Mouse (Mus musculus): Measurements from ENCODE around the gene Scn2a. TPM values are rescaled to one million over a fixed set of nuclear protein-coding genes. Genes with fewer than 3 reads are reported as not detected.

Scn2a gene
- polyA plus RNA-seq, 1 experiment from 2014 or later, result 4.5 TPM

DNA sequence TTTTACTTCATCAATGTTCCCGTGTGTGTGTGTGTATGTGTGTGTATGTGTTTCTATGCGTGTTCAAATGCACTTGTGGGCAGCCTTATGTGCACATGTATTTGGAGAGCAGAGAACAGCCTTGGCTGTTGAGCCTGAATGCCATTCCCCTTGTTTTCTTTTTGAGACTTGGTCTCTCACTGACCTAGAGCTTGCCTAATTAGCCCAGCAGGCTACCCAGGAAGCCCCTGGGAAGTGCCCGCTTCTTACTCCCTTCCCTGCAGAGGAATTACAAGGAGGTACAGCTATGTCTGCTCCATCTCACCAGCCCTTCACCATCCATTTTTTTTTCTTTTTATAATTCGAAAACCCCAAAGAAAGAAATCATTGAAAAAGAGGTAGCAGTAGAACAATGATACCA is 44.6 kb downstream of the Scn2a start:
- no peak overlapping the region for H3K4me2 ChIP-seq
- H3K9ac ChIP-seq, result no peak overlapping the region
- ATAC-seq (ENCODE audit: insufficient number of reproducible peaks, insufficient read depth, low FRiP score, low TSS enrichment, low read depth), result no peak
- 39% methylated on average over 4 of the region's 4 CpGs for whole genome bisulfite sequencing
- H3K4me3 ChIP-seq, result no peak overlapping the region
- H3K4me1 ChIP-seq, result 0 out of 2 replicates have a peak, but pooled peaks cover 3% of the 10 kb centered on the region
- H3K9me3 ChIP-seq, result no peaks in the 10 kb centered on the region
- H3K36me3 ChIP-seq, result no peaks in the 10 kb centered on the region
- no peaks in the 10 kb centered on the region for H3K27me3 ChIP-seq
- no peak overlapping the region for H3K27ac ChIP-seq

DNA sequence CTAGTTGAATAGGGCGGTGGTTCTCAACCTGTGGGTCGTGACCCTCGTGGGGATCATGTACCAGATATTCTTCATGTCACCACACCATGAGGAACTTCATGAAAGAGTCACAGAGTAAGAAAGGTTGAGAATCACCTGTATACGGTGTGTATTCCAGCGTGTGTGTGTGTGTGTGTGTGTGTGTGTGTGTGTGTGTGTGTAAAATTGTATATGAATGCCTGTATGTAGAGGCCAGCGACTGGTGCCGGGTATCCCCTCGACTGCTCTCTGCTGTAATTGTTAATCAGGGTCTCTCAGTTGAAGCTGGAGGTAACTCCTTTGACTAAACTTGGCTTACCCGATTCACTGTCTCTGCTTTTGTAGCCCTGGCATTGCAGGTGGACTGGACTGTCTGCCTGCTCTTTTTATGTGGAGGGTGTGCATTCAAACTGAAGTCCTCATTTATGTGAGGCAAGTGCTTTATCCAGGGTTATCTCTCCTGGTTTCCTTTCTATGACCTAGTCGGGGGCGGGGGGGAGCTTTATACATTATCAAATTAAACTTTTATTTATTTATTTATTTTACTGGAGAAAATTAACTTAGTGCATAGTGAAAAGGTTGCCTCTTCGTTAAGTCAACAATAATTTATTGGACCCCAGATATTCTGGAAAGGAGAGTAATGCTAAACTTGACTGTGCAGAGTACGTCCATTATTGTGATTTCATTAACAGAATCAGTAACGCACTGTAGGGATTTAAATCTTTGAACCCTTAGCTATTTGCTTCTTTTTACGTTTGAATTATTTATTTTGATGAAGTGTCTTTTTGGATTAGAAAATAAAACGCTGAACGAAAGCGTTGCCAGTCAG is 47.2 kb downstream of the Scn2a start:
- Histone ChIP-seq H3K4me1 (0 out of 2 replicates have a peak, but pooled peaks cover 3% of the 10 kb centered on the region), H3K9ac (no peak overlapping the region), H3K9me3 (no peaks in the 10 kb centered on the region), H3K4me2 (peak overlapping the region; percentile 60), H3K27ac (no peak overlapping the region), H3K27me3 (no peaks in the 10 kb centered on the region), H3K36me3 (no peaks in the 10 kb centered on the region), H3K4me3 (peak overlapping the region; percentile 44)
- ATAC-seq (ENCODE audit: insufficient number of reproducible peaks, insufficient read depth, low FRiP score, low TSS enrichment, low read depth), result no peak
- WGBS, result 54% methylated on average over 18 of the region's 18 CpGs

DNA sequence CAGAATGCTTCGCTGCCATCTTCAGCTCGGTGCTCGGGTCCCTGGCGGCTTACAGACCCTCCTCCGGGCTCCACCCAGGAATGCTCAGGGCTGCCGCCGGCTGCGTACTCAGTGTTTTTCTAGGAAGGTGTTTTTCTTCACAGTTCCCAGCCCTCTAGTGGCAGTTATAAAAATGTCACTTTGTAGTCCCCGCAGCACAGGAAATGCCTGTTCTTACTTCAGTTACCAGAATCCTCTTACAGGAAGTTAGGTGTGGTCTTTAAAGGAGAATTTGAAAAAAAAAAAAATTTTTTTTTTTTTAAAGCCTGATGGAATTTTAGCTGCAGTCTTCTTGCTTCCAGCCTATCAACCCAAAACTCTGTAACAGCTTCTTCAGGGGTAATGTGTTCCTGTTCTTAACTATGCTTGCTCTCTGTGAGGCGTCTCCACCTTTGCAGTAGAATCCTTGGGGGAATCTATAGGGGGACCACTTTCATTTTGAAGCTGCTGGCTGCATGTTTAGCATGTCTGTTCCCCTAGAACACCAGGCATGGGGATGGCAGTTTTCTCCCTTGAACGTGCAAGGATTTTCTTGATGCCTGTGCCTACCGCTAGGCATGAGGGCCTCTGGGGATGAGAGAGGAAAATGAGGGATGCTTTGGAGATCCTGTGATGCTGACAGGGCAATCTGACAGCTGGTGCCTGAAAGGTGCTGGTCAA is 48.0 kb downstream of the Scn2a start:
- 13% methylated on average over 12 of the region's 12 CpGs for WGBS
- 0 out of 2 replicates have a peak, but pooled peaks cover 3% of the 10 kb centered on the region for H3K4me1 ChIP-seq
- no peaks in the 10 kb centered on the region for H3K27me3 ChIP-seq
- no peaks in the 10 kb centered on the region for H3K36me3 ChIP-seq
- peak overlapping the region; percentile 60 for H3K4me2 ChIP-seq
- no peak overlapping the region for H3K27ac ChIP-seq
- H3K4me3 ChIP-seq, result peak overlapping the region; percentile 44
- H3K9ac ChIP-seq, result peak overlapping the region; percentile 58
- ATAC-seq (ENCODE audit: insufficient number of reproducible peaks, insufficient read depth, low FRiP score, low TSS enrichment, low read depth), result peak; percentile 85
- no peaks in the 10 kb centered on the region for H3K9me3 ChIP-seq

DNA sequence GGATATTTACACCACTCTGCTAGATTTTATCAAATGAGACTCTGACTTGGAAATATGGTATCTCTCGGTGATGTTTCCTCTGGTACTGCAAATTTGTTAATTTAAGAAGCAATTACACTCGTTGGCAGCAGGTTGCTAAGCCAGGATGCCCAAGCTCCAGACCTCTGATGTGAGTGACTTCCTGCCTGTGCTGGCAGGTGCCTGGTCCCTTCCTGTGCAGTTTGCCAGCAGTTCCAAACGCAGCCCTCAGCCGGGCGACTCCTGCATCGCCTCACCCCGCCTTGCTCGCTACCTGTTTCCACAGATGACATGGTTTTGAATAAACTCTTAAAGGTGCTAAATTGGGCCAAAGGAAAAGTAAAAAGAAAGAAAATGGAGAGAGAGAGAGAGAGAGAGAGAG is 49.0 kb downstream of the Scn2a start:
- no peak for ATAC-seq (ENCODE audit: insufficient number of reproducible peaks, insufficient read depth, low FRiP score, low TSS enrichment, low read depth)
- Histone ChIP-seq H3K4me2 (no peak overlapping the region), H3K4me3 (no peak overlapping the region), H3K36me3 (no peaks in the 10 kb centered on the region), H3K4me1 (0 out of 2 replicates have a peak, but pooled peaks cover 3% of the 10 kb centered on the region), H3K9me3 (no peaks in the 10 kb centered on the region), H3K27me3 (no peaks in the 10 kb centered on the region), H3K27ac (no peak overlapping the region), H3K9ac (no peak overlapping the region)
- 80% methylated on average over 8 of the region's 8 CpGs for WGBS

DNA sequence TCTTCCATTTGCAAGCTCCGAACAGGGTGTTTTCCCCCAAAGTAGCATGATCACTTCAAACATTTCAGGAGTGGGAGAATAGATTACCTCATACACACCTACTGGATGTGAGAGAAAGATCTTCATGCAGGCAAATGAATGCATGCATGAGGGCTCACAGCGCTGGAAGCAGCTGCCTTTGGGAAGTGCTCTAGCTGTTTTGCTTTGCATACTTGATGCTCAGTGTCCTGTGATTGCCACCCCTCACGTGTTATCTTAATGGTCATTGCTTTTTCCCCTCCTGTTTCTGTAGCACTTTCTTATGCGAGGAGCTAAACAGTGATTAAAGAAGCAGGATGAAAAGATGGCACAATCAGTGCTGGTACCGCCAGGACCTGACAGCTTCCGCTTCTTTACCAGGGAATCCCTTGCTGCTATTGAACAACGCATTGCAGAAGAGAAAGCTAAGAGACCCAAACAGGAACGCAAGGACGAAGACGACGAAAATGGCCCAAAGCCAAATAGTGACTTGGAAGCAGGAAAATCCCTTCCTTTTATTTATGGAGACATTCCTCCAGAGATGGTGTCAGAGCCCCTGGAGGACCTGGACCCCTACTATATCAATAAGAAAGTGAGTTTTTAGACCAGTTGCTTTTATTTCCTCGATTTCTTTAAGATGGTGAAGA is 49.7 kb downstream of the Scn2a start:
- no peak overlapping the region for H3K4me3 ChIP-seq
- no peak for ATAC-seq (ENCODE audit: insufficient number of reproducible peaks, insufficient read depth, low FRiP score, low TSS enrichment, low read depth)
- 0 out of 2 replicates have a peak, but pooled peaks cover 3% of the 10 kb centered on the region for H3K4me1 ChIP-seq
- H3K27ac ChIP-seq, result no peak overlapping the region
- no peaks in the 10 kb centered on the region for H3K27me3 ChIP-seq
- WGBS, result 67% methylated on average over 12 of the region's 12 CpGs
- H3K36me3 ChIP-seq, result no peaks in the 10 kb centered on the region
- H3K4me2 ChIP-seq, result no peak overlapping the region
- H3K9me3 ChIP-seq, result no peaks in the 10 kb centered on the region
- no peak overlapping the region for H3K9ac ChIP-seq

DNA sequence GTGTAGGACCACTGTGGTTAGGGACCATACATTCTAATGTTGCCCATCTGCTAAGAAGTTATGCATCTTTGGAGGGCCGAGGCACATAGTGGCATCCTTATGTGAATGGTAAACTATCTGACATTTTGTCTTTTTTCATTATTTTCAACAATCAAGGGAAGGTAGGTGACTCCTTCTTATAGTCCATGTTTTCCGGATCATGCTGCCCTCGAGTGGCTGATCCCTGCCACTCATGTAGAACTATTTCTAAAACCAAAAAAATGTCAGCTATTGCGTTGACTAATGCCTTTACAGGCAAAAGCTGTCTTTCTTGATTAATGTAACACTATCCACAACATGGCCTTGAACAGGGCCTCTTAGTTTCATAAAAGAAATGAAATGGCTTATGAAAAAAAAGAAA is 59.0 kb downstream of the Scn2a start:
- ATAC-seq (ENCODE audit: insufficient number of reproducible peaks, insufficient read depth, low FRiP score, low TSS enrichment, low read depth), result no peak
- H3K27ac ChIP-seq, result no peak overlapping the region
- H3K9me3 ChIP-seq, result no peaks in the 10 kb centered on the region
- H3K9ac ChIP-seq, result no peak overlapping the region
- H3K4me2 ChIP-seq, result no peak overlapping the region
- 61% methylated on average over 4 of the region's 4 CpGs for WGBS
- H3K36me3 ChIP-seq, result no peaks in the 10 kb centered on the region
- no peaks in the 10 kb centered on the region for H3K4me1 ChIP-seq
- H3K27me3 ChIP-seq, result no peaks in the 10 kb centered on the region
- no peak overlapping the region for H3K4me3 ChIP-seq

DNA sequence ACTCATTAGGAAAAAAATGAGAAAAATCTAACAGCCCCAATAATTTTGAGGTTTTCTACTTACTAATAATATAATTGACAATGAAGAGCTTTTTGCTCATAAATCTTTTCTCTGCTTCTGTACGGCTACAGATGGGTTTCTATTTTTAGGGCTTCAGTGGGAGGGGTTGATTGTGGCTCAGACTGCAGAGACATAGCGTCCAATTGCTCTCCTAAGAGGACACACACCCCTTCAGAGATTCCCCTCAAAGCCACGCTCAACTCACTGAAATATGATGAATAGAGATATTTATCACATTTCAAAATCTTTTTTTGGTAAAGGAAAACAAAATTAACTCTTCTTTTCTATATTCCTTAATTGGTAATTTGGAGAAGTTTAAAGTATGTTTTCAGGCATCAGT is 64.6 kb downstream of the Scn2a start:
- WGBS, result 55% methylated on average over 3 of the region's 3 CpGs
- no peaks in the 10 kb centered on the region for H3K9me3 ChIP-seq
- no peak overlapping the region for H3K4me2 ChIP-seq
- no peak overlapping the region for H3K4me3 ChIP-seq
- H3K27me3 ChIP-seq, result no peaks in the 10 kb centered on the region
- H3K36me3 ChIP-seq, result no peaks in the 10 kb centered on the region
- no peak overlapping the region for H3K9ac ChIP-seq
- no peak overlapping the region for H3K27ac ChIP-seq
- no peaks in the 10 kb centered on the region for H3K4me1 ChIP-seq
- no peak for ATAC-seq (ENCODE audit: insufficient number of reproducible peaks, insufficient read depth, low FRiP score, low TSS enrichment, low read depth)

DNA sequence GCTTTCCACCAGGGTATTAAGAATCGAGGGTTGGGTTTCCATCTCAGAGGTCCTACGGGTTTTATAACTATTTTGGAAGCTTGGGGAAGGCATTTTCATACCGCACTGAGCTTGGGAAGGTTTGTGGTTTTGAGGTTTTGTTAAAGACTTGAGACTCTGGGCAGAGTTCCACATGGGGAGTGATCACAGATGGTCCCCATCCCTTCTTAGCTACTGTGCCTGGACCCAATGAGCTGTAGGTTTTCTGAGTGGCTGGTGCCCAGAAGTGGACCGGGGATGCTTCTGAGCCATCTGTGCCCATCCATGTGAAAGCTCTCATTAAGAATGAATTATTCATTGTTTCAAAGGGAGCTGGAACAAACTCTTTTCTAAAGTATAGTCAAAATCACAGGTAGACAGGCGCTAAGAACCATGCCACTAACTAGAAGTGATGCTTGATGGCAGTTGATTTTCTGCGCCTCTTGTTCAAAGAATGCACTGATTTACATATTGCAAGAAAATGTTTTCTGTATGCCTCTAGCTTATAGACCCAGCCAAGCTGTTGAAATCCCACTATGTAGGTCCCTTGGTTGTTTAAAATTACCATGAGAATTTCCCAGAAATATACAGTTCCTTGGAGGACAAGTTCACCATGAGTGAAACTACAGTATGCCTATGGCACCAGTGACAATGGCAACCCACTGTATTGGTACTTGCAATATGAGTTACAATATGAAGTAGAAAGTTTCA is 70.0 kb downstream of the Scn2a start:
- no peak overlapping the region for H3K4me3 ChIP-seq
- 67% methylated on average over 6 of the region's 6 CpGs for WGBS

DNA sequence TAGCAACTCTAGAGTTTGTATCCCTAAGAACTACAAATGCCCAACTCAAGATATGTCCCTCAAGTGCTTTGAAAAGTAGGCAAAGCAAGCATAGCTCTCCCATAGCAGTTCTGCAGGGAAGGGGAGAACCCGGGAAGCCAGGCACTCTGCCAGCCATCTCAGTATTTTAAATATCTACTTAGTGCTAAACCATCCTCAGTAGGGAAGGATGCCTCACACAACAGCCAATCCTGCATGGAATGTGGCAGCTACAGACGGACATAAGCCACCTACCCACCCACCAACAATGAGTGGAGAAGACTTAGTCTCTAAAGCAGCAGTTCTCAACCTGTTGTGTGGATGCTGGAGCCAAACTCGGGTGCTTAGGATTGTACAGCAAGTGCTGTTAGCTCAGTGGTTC is 73.9 kb downstream of the Scn2a start:
- H3K9me3 ChIP-seq, result no peaks in the 10 kb centered on the region
- no peaks in the 10 kb centered on the region for H3K27me3 ChIP-seq
- H3K9ac ChIP-seq, result no peak overlapping the region
- 75% methylated on average over 3 of the region's 3 CpGs for WGBS
- 0 out of 2 replicates have a peak, but pooled peaks cover 3% of the 10 kb centered on the region for H3K4me1 ChIP-seq
- H3K27ac ChIP-seq, result no peak overlapping the region
- no peak overlapping the region for H3K4me3 ChIP-seq
- H3K4me2 ChIP-seq, result no peak overlapping the region
- no peaks in the 10 kb centered on the region for H3K36me3 ChIP-seq
- no peak for ATAC-seq (ENCODE audit: insufficient number of reproducible peaks, insufficient read depth, low FRiP score, low TSS enrichment, low read depth)

More for the DNA sequence above, 70.0 kb downstream of the Scn2a start:
- Histone ChIP-seq H3K9me3 (no peaks in the 10 kb centered on the region), H3K9ac (no peak overlapping the region), H3K4me2 (no peak overlapping the region), H3K27me3 (no peaks in the 10 kb centered on the region), H3K27ac (no peak overlapping the region), H3K36me3 (no peaks in the 10 kb centered on the region), H3K4me1 (0 out of 2 replicates have a peak, but pooled peaks cover 3% of the 10 kb centered on the region)
- ATAC-seq (ENCODE audit: insufficient number of reproducible peaks, insufficient read depth, low FRiP score, low TSS enrichment, low read depth), result no peak

DNA sequence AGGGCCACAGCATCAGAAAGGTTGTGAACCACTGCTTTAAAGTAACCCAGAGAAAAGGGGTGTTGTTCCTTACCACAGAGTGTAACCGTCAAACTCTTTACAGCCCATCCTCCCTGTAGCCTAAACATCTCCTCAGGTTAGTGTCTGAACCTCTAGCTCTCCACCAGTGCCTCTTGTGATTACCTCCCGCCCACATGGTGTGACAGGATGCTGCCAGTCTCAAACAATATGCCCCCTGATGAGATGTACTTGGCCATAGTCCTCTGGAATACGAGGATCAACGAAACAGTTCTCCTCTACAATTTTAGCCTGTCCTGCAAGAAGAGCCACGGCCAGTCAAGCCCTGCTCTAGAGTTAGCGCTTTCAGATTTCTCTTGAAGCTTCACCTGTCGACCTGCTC is 74.5 kb downstream of the Scn2a start:
- Histone ChIP-seq H3K4me3 (no peak overlapping the region), H3K36me3 (no peaks in the 10 kb centered on the region), H3K9ac (no peak overlapping the region), H3K27me3 (no peaks in the 10 kb centered on the region), H3K4me2 (no peak overlapping the region), H3K27ac (no peak overlapping the region), H3K4me1 (0 out of 2 replicates have a peak, but pooled peaks cover 3% of the 10 kb centered on the region), H3K9me3 (no peaks in the 10 kb centered on the region)
- WGBS, result 79% methylated on average over 7 of the region's 7 CpGs
- ATAC-seq (ENCODE audit: insufficient number of reproducible peaks, insufficient read depth, low FRiP score, low TSS enrichment, low read depth), result no peak

DNA sequence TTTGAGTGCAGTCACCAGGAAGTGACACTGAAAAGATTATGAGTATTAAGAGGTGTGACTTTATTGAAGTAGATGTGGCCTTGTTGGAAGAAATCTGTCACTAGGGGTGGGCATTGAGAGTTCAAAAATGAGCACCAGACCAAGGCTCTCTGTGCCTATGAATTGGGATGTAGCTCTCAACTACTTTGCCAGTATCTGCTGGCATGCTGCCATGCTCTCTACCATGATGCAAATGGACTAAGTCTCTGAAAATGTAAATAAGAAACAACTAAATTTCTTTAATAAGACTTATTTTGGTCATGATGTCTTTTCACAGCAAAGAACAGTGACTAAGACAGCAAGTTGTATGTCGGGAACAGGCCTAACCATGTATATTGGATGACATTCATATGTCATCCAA is 79.7 kb downstream of the Scn2a start:
- no peak overlapping the region for H3K9ac ChIP-seq
- no peak overlapping the region for H3K27ac ChIP-seq
- H3K27me3 ChIP-seq, result no peaks in the 10 kb centered on the region
- no peaks in the 10 kb centered on the region for H3K4me1 ChIP-seq
- H3K36me3 ChIP-seq, result no peaks in the 10 kb centered on the region
- H3K4me3 ChIP-seq, result no peak overlapping the region
- WGBS, result 90% methylated on average over 1 of the region's 1 CpGs
- no peak overlapping the region for H3K4me2 ChIP-seq
- no peaks in the 10 kb centered on the region for H3K9me3 ChIP-seq
- ATAC-seq (ENCODE audit: insufficient number of reproducible peaks, insufficient read depth, low FRiP score, low TSS enrichment, low read depth), result no peak

All from embryonic facial prominence, embryonic 13.5 days (tissue).